Mouse (Mus musculus) heart, embryonic 10.5 days (tissue): ENCODE data around the gene Wdr46. TPM values are rescaled to one million over a fixed set of nuclear protein-coding genes. Genes with fewer than 3 reads are reported as not detected.
"Not testable (repeated sequence)": the region's sequence is repeated elsewhere in the genome, so short reads cannot be mapped to it uniquely, and the experiment has no call there.

Experiments
- DNase-seq: peaks from one replicate; pipeline ENCODE4 v3.0.0-alpha.2; 2017; ENCODE audit warnings: low spot score
- H3K27ac ChIP-seq: fragments of 300-500 bp; sonication (generic); 2 replicates; pipeline ENCODE4 v1.5.1; 2016; ENCODE audit warnings: mild to moderate bottlenecking
- H3K27me3 ChIP-seq: fragments of 300-500 bp; sonication (generic); 2 replicates; pipeline ENCODE4 v1.6.1; 2016; ENCODE audit warnings: mild to moderate bottlenecking; ENCODE audit not compliant: poor library complexity, insufficient read depth, severe bottlenecking
- H3K36me3 ChIP-seq: fragments of 300-500 bp; sonication (generic); 2 replicates; pipeline ENCODE4 v1.6.1; 2016; ENCODE audit warnings: mild to moderate bottlenecking, moderate library complexity
- H3K4me1 ChIP-seq: fragments of 300-500 bp; sonication (generic); 2 replicates; pipeline ENCODE4 v1.6.1; 2016; ENCODE audit warnings: mild to moderate bottlenecking
- H3K4me3 ChIP-seq: fragments of 300-500 bp; sonication (generic); 2 replicates; pipeline ENCODE4 v1.5.1; 2016; ENCODE audit warnings: mild to moderate bottlenecking, moderate library complexity
- H3K9me3 ChIP-seq: fragments of 300-500 bp; sonication (generic); 2 replicates; pipeline ENCODE4 v1.6.1; 2016; ENCODE audit warnings: mild to moderate bottlenecking, moderate library complexity
- WGBS: fragments of 180-500 bp; shearing (Covaris S2); methylation state at CpG from one replicate; pipeline ENCODE4 v1.1.7; 2016; 5-methylcytosine and 5-hydroxymethylcytosine counted together
- polyA plus RNA-seq: library from polyadenylated mRNA; unstranded; fragments of >200 nt; fragmentation: Nextera tagmentation; extraction: Ambion mirVana; gene quantifications from 2 replicates; pipeline ENCODE4 v1.2.1, GENCODE M21; 2016

Gene Wdr46
- polyA plus RNA-seq, 1 experiment from 2014 or later = 48.1 TPM

DNA sequence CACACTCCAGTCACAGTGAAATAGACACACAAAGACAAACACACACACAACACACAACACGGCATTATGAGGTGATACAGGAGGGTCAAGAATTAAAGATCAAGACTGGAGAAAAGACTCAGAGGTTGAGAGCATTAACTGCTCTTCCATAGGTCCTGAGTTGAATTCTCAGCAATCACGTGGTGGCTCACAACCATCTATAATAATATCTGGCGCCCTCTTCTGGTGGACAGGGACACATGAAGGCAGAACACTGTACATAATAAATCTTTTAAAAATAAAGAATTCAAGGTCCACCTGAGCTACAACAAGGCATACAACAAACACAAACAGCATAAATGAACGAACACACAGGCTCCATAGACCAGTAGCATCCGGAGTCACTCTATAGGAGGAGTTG is 28.5 kb downstream of the Wdr46 start:
- Histone ChIP-seq H3K27ac (no peak overlapping the region), H3K4me3 (no peak overlapping the region), H3K27me3 (no peaks in the 10 kb centered on the region), H3K36me3 (peaks cover 26% of the 10 kb centered on the region), H3K4me1 (no peaks in the 10 kb centered on the region), H3K9me3 (no peaks in the 10 kb centered on the region)
- 26% methylated on average over 5 of the region's 5 CpGs for WGBS
- DNase-seq = no peak

DNA sequence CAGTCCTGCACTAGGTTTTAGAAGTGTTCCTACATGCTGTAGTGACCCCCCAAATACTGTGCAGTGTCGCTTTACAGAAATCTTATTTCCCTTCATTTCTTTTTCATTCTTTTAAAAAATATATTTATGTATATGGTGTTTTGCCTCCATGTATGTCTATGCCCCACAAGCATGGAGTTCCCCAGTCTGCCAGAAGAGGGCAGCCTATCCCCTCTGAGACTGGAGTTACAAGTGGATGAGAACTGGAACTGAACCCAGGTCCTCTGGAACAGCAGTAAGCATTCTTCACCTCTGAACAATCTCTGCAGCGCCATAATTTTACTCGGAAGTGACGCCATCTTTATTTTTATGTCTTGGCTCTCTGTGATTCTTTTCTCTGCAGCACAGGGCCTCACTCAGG is 28.9 kb downstream of the Wdr46 start:
- H3K9me3 ChIP-seq = no peaks in the 10 kb centered on the region
- H3K27me3 ChIP-seq = no peaks in the 10 kb centered on the region
- WGBS = 72% methylated on average over 4 of the region's 4 CpGs
- no peaks in the 10 kb centered on the region for H3K4me1 ChIP-seq
- H3K4me3 ChIP-seq = no peak overlapping the region
- peaks cover 23% of the 10 kb centered on the region; the same call in 1 of the 2 replicates for H3K36me3 ChIP-seq
- no peak for DNase-seq
- H3K27ac ChIP-seq = no peak overlapping the region

- H3K27ac ChIP-seq = no peak overlapping the region
- peak; percentile 87 for DNase-seq
- H3K9me3 ChIP-seq = no peaks in the 10 kb centered on the region
- 18% methylated on average over 1 of the region's 1 CpGs for WGBS
- H3K27me3 ChIP-seq = peaks cover 23% of the 10 kb centered on the region
- peaks cover 2% of the 10 kb centered on the region for H3K4me1 ChIP-seq
- H3K4me3 ChIP-seq = no peak overlapping the region
- H3K36me3 ChIP-seq = no peaks in the 10 kb centered on the region
Measured at GRCm38 (mm10) chr17:33972691-33973090, 32.2 kb downstream of the Wdr46 start.

- 56% methylated on average over 3 of the region's 3 CpGs for WGBS
- Histone ChIP-seq H3K27ac (no peak overlapping the region), H3K27me3 (peaks cover 32% of the 10 kb centered on the region), H3K9me3 (no peaks in the 10 kb centered on the region), H3K4me3 (no peak overlapping the region), H3K4me1 (peaks cover 10% of the 10 kb centered on the region), H3K36me3 (no peaks in the 10 kb centered on the region)
- DNase-seq = no peak
Measured at GRCm38 (mm10) chr17:33973572-33973971, 33.1 kb downstream of the Wdr46 start.

DNA sequence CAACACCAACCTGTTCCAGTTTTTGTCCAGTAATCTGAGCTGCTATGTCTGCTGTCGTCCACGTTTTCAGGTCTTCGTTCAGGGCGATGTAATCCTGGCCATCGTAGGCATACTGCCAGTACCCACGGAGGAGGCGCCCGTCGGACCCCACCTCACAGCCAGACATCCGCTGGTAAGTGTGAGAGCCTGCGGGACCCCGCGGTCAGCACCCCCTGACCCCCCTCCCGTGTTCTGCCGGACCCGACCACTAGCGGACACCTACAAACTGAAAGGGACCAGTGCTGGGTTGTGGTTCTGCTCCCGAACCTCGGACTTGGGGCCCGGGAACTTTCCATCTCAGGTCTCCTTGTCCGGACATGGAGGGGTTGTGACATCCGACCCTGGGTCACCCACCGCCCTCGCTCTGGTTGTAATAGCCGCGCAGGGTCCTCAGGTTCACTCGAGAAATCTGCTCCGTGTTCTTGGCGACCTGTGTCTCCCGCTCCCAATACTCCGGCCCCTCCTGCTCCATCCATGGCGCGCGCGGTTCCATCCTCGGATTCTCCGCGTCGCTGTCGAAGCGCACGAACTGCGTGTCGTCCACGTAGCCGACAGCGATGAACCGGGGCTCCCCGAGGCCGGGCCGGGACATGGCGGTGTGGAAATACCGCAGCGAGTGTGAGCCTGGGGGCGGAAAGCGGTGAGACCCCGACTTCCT is 37.5 kb downstream of the Wdr46 start:
- no peaks in the 10 kb centered on the region for H3K9me3 ChIP-seq
- H3K4me3 ChIP-seq = peak overlapping the region; percentile 55
- H3K4me1 ChIP-seq = peaks cover 27% of the 10 kb centered on the region
- H3K36me3 ChIP-seq = no peaks in the 10 kb centered on the region
- peaks cover 54% of the 10 kb centered on the region for H3K27me3 ChIP-seq
- H3K27ac ChIP-seq = 0 out of 2 replicates have a peak overlapping the region, but pooled peaks have one; percentile 57
- no peak for DNase-seq
- 2% methylated on average over 57 of the region's 57 CpGs for WGBS

GRCm38 (mm10) chr17:33978631-33979031 is 38.2 kb downstream of the Wdr46 start:
- H3K27me3 ChIP-seq = peaks cover 54% of the 10 kb centered on the region
- H3K36me3 ChIP-seq = no peaks in the 10 kb centered on the region
- H3K27ac ChIP-seq = 0 out of 2 replicates have a peak overlapping the region, but pooled peaks have one; percentile 57
- under 1% methylated on average over 17 of the region's 17 CpGs for WGBS
- peak overlapping the region; percentile 55 for H3K4me3 ChIP-seq
- DNase-seq = peak; percentile 90
- H3K9me3 ChIP-seq = no peaks in the 10 kb centered on the region
- H3K4me1 ChIP-seq = peaks cover 27% of the 10 kb centered on the region

- no peak overlapping the region for H3K4me3 ChIP-seq
- 64% methylated on average over 6 of the region's 6 CpGs for WGBS
- H3K27me3 ChIP-seq = peaks cover 54% of the 10 kb centered on the region
- no peaks in the 10 kb centered on the region for H3K36me3 ChIP-seq
- no peak for DNase-seq
- H3K4me1 ChIP-seq = peaks cover 27% of the 10 kb centered on the region
- H3K9me3 ChIP-seq = no peaks in the 10 kb centered on the region
- H3K27ac ChIP-seq = no peak overlapping the region
Measured at GRCm38 (mm10) chr17:33979512-33980050, 39.1 kb downstream of the Wdr46 start.

DNA sequence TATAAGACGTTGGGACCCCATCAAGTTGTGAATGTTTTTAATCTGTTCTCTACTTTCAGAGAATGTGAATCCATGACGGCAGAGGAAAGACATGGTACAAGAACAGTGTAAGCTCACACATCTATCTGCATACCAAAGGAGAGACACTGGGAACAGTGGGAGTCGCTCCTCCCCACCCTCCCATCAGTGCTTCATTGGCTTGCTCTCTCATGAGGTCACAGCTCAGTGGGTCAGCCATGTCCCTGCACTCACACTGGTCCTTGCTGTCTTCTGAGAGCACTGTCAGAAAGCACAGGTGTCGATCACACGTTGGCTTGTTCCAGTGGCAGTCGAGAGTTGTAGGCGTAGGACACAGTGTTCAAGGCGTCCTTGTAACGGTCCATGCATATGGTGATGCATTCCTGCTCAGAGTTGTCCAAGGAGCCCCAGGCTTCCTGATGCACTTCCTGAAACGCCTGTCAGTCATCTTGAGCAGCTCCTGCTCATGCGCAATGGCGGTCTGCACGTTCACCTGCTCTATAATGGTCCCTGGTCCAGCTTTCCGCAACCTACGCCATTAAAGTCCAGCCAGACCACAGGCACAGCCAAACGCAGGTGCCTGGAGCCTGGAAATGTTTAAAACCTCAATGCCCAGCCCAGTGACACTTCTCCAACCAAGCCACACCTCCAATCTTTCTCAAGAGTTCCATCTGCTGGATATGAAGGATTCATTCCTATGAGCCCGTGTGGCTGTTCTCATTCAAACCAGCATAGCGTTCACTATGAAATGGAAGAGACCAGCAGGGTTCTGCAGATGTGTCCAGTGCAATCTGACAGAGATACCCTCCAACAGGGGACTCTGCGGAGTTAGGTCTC is 39.9 kb downstream of the Wdr46 start:
- H3K27me3 ChIP-seq = peaks cover 52% of the 10 kb centered on the region
- peak overlapping the region; percentile 47; the same call in 1 of the 2 replicates for H3K27ac ChIP-seq
- no peaks in the 10 kb centered on the region for H3K9me3 ChIP-seq
- no peaks in the 10 kb centered on the region for H3K36me3 ChIP-seq
- no peak overlapping the region for H3K4me3 ChIP-seq
- peaks cover 27% of the 10 kb centered on the region for H3K4me1 ChIP-seq
- WGBS = 76% methylated on average over 19 of the region's 19 CpGs
- no peak for DNase-seq

DNA sequence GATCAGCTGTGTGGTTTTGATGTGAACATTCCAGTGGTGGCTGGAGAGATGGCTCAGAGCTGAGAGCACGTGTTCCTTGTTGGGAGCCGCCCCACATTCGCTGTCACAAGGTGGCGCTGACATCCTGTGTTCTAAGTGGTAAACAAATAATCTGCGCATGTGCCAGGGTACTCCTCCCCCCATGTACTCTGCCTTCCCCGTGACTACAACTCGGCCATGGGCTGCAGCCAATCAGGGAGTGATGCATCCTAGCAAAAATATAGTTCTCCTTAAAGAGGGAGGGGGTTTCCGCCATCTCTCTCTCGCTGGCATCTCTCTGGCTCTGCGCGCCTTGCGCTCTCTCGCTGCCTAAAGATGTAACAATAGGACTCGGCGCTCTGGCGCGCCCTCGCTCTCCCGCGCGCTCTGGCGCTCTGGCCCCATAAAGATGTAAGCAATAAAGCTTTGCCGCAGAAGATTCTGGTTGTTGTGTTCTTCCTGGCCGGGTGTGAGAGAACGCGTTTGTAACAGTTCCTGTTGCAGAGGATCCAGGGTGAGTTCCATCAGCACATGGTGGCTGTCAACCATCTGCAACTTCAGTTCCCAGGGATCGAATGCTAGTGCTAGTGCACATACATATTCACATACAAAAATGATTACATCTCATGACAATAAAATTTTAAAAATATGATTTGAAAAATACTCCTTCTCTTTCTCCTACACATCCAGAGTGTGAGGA is 40.9 kb downstream of the Wdr46 start:
- WGBS = 1% methylated on average over 27 of the region's 27 CpGs
- peak; percentile 97 for DNase-seq

DNA sequence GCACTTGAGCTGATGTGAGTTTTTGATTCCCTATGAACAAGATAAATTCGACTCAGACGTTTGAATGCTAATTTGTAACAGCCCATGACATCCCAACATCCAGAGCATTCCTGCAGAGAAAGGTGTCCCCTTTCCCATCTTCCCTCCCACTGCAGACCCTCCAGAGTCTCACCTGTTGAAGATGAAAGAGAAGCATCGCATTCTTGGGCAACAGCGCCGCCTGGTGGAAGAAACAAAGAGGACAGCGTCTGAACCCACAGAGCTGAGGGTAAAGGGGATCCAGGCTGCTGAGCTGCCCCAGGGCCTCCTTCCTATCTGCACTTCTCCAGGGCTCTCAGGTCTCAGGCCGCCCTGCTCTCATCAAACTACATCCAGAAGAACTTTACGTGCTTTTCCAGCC is 41.7 kb downstream of the Wdr46 start:
- not testable (repeated sequence) for H3K9me3 ChIP-seq, H3K36me3 ChIP-seq, H3K4me3 ChIP-seq, H3K27ac ChIP-seq, DNase-seq
- 12% methylated on average over 8 of the region's 8 CpGs for WGBS
- peaks cover 27% of the 10 kb centered on the region for H3K4me1 ChIP-seq
- peaks cover 36% of the 10 kb centered on the region for H3K27me3 ChIP-seq

More for the DNA sequence above, 40.9 kb downstream of the Wdr46 start:
- Histone ChIP-seq H3K27me3 (peaks cover 44% of the 10 kb centered on the region), H3K4me1 (peaks cover 27% of the 10 kb centered on the region), H3K4me3 (peak overlapping the region; percentile 63), H3K27ac (peak overlapping the region; percentile 80; the same call in 1 of the 2 replicates)
- not testable (repeated sequence) for H3K9me3 ChIP-seq, H3K36me3 ChIP-seq

DNA sequence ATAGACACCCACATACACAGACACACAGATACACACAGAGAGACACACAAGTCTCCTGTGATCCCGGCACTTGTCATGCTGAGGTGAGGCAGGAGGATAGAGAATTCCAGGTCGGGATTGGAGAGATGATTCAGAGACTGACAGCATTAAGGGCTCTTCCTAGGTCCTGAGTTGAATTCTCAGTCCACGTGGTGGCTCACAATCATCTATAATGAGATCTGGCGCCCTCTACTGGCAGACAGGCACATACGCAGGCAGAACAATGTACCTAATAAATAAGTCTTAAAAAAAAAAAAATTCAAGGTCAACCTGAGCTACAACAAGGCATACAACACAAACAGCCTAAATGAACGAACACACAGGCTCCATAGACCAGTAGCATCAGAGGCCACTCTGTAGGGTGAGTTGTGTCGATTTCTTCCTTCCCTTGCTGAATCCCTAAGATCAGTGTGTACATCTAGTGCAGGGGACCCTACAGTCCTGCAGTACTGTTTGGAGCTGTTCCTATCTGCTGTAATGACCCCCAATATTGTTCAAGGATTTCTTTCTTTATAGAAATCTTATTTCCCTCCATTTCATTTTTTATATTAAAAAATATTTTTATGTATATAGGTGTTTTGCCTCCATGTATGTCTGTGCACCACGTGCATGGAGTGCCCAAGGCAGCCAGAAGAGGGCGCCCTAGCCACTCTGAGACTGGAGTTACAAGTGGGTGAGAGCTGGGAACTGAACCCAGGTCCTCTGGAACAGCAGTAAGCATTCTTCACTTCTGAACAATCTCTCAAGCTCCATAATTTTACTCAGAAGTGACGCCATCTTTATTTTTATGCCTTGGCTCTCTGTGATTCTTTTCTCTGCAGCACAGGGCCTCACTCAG is 51.6 kb downstream of the Wdr46 start:
- peaks cover 8% of the 10 kb centered on the region; the same call in 1 of the 2 replicates for H3K27me3 ChIP-seq
- 31% methylated on average over 10 of the region's 10 CpGs for WGBS
- no peaks in the 10 kb centered on the region for H3K4me1 ChIP-seq

GRCm38 (mm10) chr17:33994959-33995358 is 54.5 kb downstream of the Wdr46 start:
- H3K4me1 ChIP-seq = peaks cover 5% of the 10 kb centered on the region
- H3K27ac ChIP-seq = no peak overlapping the region
- peaks cover 36% of the 10 kb centered on the region for H3K27me3 ChIP-seq
- DNase-seq = no peak
- H3K9me3 ChIP-seq = no peaks in the 10 kb centered on the region
- WGBS = 82% methylated on average over 8 of the region's 8 CpGs
- no peaks in the 10 kb centered on the region for H3K36me3 ChIP-seq
- H3K4me3 ChIP-seq = no peak overlapping the region

More for the DNA sequence above, 51.6 kb downstream of the Wdr46 start:
- H3K36me3 ChIP-seq = no peaks in the 10 kb centered on the region
- H3K9me3 ChIP-seq = no peaks in the 10 kb centered on the region
- H3K4me3 ChIP-seq = no peak overlapping the region
- no peak for DNase-seq
- H3K27ac ChIP-seq = no peak overlapping the region
